Mouse (Mus musculus) liver, embryonic 14.5 days (tissue): ENCODE results near the gene Arnt2. TPM values are rescaled to one million over a fixed set of nuclear protein-coding genes. Genes with fewer than 3 reads are reported as not detected.

ENCODE experiments used
- ATAC-seq: fragments of 200-750 bp; cut with Nextera tagmentation; 2 replicates; pipeline ENCODE4 v1.8.0; 2017; ENCODE audit warnings: moderate number of reproducible peaks, mild to moderate bottlenecking, moderate library complexity; ENCODE audit not compliant: insufficient read depth
- DNase-seq, 3 experiments: peaks; one replicate each; pipeline ENCODE4 v3.0.0-alpha.2; 2012 to 2013; ENCODE audit warnings: low read depth in 3 of 3, low spot score in 3 of 3
- H3K27ac ChIP-seq: fragments of 300-500 bp; sonication (generic); 2 replicates; pipeline ENCODE4 v1.5.1; 2014; ENCODE audit warnings: moderate library complexity, mild to moderate bottlenecking, control low read depth, inconsistent platforms
- H3K27me3 ChIP-seq: fragments of 300-500 bp; sonication (generic); 2 replicates; pipeline ENCODE4 v1.6.1; 2014; ENCODE audit warnings: mild to moderate bottlenecking, low read length, moderate library complexity; ENCODE audit not compliant: control insufficient read depth, insufficient read depth
- H3K36me3 ChIP-seq: fragments of 300-500 bp; sonication (generic); replicated peaks from 2 replicates; pipeline ENCODE4 v1.6.1; 2014; ENCODE audit warnings: low read depth; ENCODE audit not compliant: control insufficient read depth, insufficient read depth
- H3K4me1 ChIP-seq, 2 experiments: fragments of 200-500 bp in 1 of 2; fragments of 300-500 bp in 1 of 2; sonication (generic) in 1 of 2; replicated peaks; 2 replicates each; pipeline ENCODE4 v1.6.1; 2012 to 2014; ENCODE audit warnings: antibody characterized with exemption in 1 of 2, inconsistent platforms in 1 of 2, low read length in 1 of 2; ENCODE audit not compliant: control insufficient read depth in 2 of 2, insufficient read depth in 2 of 2
- H3K4me2 ChIP-seq: fragments of 300-500 bp; sonication (generic); 2 replicates; pipeline ENCODE4 v1.6.1; 2014; ENCODE audit warnings: low read depth, mild to moderate bottlenecking, control low read depth, moderate library complexity
- H3K4me3 ChIP-seq, 2 experiments: fragments of 200-500 bp in 1 of 2; fragments of 300-500 bp in 1 of 2; sonication (generic) in 1 of 2; 2 replicates each; pipeline ENCODE4 v1.5.1; 2012 to 2014; ENCODE audit warnings: low read depth in 2 of 2, low read length in 2 of 2, mild to moderate bottlenecking in 2 of 2, control low read depth in 1 of 2, inconsistent platforms in 1 of 2, moderate library complexity in 1 of 2; ENCODE audit not compliant: insufficient read depth in 1 of 2
- H3K9ac ChIP-seq: fragments of 300-500 bp; sonication (generic); replicated peaks from 2 replicates; pipeline ENCODE4 v1.6.1; 2014; ENCODE audit warnings: mild to moderate bottlenecking, control low read depth, moderate library complexity
- H3K9me3 ChIP-seq: fragments of 300-500 bp; sonication (generic); 2 replicates; pipeline ENCODE4 v1.6.1; 2016; ENCODE audit warnings: low read length, mixed read lengths; ENCODE audit not compliant: control insufficient read depth
- CTCF ChIP-seq: IDR thresholded peaks from 2 replicates; pipeline ENCODE4 v1.5.1; 2016; ENCODE audit warnings: antibody characterized with exemption, low read depth, control low read depth
- EP300 ChIP-seq: IDR thresholded peaks from 2 replicates; pipeline ENCODE4 v1.6.1; 2016; ENCODE audit warnings: antibody characterized with exemption, low read depth
- WGBS: fragments of 180-500 bp; shearing (Covaris S2); extraction: QIAGEN DNeasy Blood & Tissue Kit; methylation state at CpG from one replicate; pipeline ENCODE4 v1.1.7; 2014; ENCODE audit not compliant: insufficient replicate concordance; 5-methylcytosine and 5-hydroxymethylcytosine counted together
- polyA plus RNA-seq, 2 experiments: library from polyadenylated mRNA; depleted of rRNA in 1 of 2; stranded (reverse) in 1 of 2; unstranded in 1 of 2; fragments of >200 nt; fragmentation: Nextera tagmentation in 1 of 2; extraction: Ambion mirVana in 1 of 2; gene quantifications; 2 replicates each; pipeline versions ENCODE4 v1.2.1 to v1.2.3; 2012 to 2014

Arnt2 gene
- polyA plus RNA-seq, 2 experiments = 0.16 to 0.39 TPM

DNA sequence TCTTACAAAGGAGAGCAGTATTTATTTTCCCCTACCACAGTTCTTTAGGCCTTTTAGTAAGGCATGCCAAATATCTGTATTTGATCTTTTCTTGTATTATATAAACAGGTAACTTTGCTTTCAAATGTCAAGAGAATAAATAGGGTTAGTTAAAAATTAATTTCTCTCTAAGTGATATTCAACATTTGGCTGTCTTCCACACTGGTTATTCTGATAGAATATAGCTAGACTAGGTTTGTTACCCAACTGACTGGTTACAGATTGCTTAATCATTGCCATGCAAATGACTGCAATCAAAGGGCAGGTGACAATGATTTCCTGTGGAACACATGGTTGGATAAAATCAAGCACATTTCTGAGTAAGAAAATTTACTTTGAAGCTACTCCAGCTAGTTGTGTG lies 7.5 kb upstream of the Arnt2 start:
- H3K9me3 ChIP-seq = no peaks in the 10 kb centered on the region
- H3K4me2 ChIP-seq = no peak overlapping the region
- no peak for DNase-seq
- H3K36me3 ChIP-seq = no peaks in the 10 kb centered on the region
- H3K9ac ChIP-seq = no peak overlapping the region
- TF ChIP-seq CTCF = no peak
- TF ChIP-seq EP300 = no peak
- no peaks in the 10 kb centered on the region for H3K4me1 ChIP-seq
- H3K4me3 ChIP-seq = no peak overlapping the region
- no peaks in the 10 kb centered on the region for H3K27me3 ChIP-seq
- no peak overlapping the region for H3K27ac ChIP-seq
- ATAC-seq = no peak

DNA sequence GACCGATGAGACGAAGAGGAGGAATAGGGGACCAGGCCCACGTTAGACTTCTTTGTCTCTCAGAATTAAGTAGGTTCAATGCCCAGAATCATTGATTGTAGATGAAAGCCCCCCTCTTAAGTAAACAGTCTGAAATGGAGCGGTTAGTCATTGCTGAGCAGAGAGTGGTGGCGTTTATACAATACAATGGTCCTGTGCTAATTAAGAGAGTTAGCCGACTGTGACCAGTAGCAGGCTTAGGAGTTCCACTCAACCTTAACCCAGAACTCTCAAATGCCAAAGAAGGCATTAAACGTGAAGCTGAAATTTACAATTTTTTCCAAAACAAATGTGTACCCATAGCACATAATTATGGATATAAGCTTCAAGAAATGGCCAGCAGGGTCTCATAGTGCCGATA lies 2.6 kb upstream of the Arnt2 start:
- DNase-seq = no peak
- H3K4me3 ChIP-seq = no peak overlapping the region
- TF ChIP-seq EP300 (no peak), CTCF (no peak)
- WGBS = 65% methylated on average over 8 of the region's 8 CpGs
- ATAC-seq = no peak
- no peak overlapping the region for H3K4me2 ChIP-seq
- no peaks in the 10 kb centered on the region for H3K36me3 ChIP-seq
- H3K9ac ChIP-seq = no peak overlapping the region
- no peaks in the 10 kb centered on the region for H3K4me1 ChIP-seq
- H3K9me3 ChIP-seq = no peaks in the 10 kb centered on the region
- no peak overlapping the region for H3K27ac ChIP-seq
- peaks cover 20% of the 10 kb centered on the region for H3K27me3 ChIP-seq

DNA sequence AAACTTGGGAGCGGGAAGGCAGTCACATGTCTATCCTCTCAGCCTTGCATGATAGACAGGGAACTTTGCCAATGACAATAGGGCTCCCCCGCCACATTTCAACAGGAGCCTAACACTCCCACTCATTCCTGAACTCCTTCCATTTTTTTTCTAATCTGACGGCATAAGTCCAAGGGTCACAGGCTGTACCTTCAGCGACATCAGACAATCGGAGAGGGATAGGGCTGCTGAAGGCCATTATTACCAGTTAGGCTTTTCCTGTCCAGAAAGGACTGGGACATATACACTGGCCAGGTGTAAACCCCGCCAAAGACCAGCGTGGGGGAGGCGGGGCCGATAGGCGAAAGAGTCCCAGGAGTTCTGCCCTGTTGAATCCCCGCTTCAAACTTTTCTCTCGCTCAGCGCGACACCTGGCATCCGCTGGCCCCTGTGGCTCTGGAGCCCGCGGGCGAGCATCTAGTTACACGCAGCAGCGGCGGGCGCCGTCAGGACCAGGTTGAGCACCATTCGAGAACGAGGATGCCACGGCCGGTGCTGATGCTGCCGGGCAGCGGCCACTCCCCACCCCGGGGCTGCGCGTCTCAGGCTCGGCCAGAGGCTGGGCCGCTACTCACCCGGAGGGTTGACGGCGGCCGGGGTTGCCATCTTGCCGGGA lies 608 bp downstream of the Arnt2 start:
- TF ChIP-seq CTCF (no peak), EP300 (no peak)
- ATAC-seq (no peak), DNase-seq (no peak)
- Histone ChIP-seq H3K36me3 (no peaks in the 10 kb centered on the region), H3K9ac (no peak overlapping the region), H3K4me1 (no peaks in the 10 kb centered on the region), H3K27me3 (peaks cover 20% of the 10 kb centered on the region), H3K9me3 (no peaks in the 10 kb centered on the region), H3K27ac (no peak overlapping the region), H3K4me3 (peak overlapping the region in 1 of 2 experiments; percentile 28; a peak in 2 of 4 replicates), H3K4me2 (peak overlapping the region; percentile 48)
- 4% methylated on average over 39 of the region's 39 CpGs for WGBS

DNA sequence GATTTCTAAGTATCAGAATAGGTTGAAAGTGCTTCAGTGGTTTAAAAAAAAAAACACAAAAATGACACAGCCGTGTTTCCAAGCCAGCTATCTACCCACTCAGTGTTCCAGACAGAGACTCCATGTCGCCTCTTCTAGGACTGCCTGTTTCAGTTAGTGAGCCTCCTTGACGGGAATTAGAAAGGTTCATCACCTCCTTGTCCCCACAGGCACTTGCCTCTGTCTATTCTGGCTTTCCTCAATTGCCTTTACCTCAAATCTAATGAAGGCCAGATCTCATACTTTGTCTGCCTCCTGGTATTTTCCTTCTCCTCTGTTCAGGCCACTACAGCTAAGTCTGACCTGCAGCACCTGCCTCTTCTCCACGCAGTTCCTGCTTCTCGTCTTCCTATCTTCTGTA lies 1.7 kb downstream of the Arnt2 start:
- Histone ChIP-seq H3K4me3 (no peak overlapping the region), H3K36me3 (no peaks in the 10 kb centered on the region), H3K27ac (no peak overlapping the region), H3K4me1 (no peaks in the 10 kb centered on the region), H3K9me3 (no peaks in the 10 kb centered on the region), H3K27me3 (peaks cover 20% of the 10 kb centered on the region), H3K4me2 (no peak overlapping the region), H3K9ac (no peak overlapping the region)
- ATAC-seq = no peak
- no peak for DNase-seq
- TF ChIP-seq EP300 (no peak), CTCF (no peak)
- WGBS = 41% methylated on average over 5 of the region's 5 CpGs

DNA sequence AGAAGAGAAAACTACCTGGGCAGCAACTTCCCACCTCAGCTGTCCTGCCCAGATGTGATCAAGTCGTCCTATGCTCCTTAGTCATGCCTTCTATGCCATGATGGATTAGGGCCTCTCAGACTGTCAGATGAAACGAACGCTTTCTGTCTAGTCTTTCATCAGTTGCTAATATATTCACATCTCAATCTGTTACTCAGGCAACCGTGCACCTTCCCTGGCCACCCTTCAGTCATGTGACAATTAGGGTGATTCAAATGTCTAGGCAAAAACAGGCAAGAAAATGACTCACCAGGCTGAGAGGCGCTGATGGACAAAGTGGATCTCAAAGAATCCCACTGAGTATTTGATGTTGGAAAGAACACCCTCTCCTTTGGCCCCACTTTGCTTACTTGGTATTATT lies 6.6 kb downstream of the Arnt2 start:
- ATAC-seq = no peak
- TF ChIP-seq EP300 (no peak), CTCF (no peak)

More for the DNA sequence above, 6.6 kb downstream of the Arnt2 start:
- 54% methylated on average over 5 of the region's 5 CpGs for WGBS
- Histone ChIP-seq H3K9ac (no peak overlapping the region), H3K27ac (no peak overlapping the region), H3K4me1 (no peaks in the 10 kb centered on the region), H3K36me3 (no peaks in the 10 kb centered on the region), H3K4me2 (no peak overlapping the region), H3K9me3 (no peaks in the 10 kb centered on the region), H3K27me3 (no peaks in the 10 kb centered on the region), H3K4me3 (no peak overlapping the region)
- no peak for DNase-seq
